Mouse (Mus musculus) liver, postnatal 0 days (tissue): ENCODE results near the gene Wasl.

Experiments used
- CTCF ChIP-seq: sonication (generic); IDR thresholded peaks from 2 replicates; pipeline ENCODE4 v1.5.1; 2016; ENCODE audit warnings: antibody characterized with exemption, low read depth
- EP300 ChIP-seq: IDR thresholded peaks from 2 replicates; pipeline ENCODE4 v1.6.1; 2016; ENCODE audit warnings: antibody characterized with exemption, low read depth, mild to moderate bottlenecking

- TF ChIP-seq CTCF: no peak
- TF ChIP-seq EP300: no peak
Observed at GRCm38 (mm10) chr6:24569711-24570110, 95.1 kb downstream of the Wasl start.
